Mouse (Mus musculus): ENCODE results near the gene Gm8104.
"Not testable (repeated sequence)": the region's sequence is repeated elsewhere in the genome, so short reads cannot be mapped to it uniquely, and the experiment has no call there.

GRCm38 (mm10) chr14:43084936-43085730, 15.3 kb upstream of the Gm8104 start:
- TF ChIP-seq POLR2A (IDR thresholded peaks at IDR 0.05; ENCODE audit: borderline replicate concordance, control insufficient read depth, low read depth, low read length); CTCF (IDR thresholded peaks at IDR 0.05; ENCODE audit: control insufficient read depth, insufficient read depth, low read length): not testable (repeated sequence)

Measured in bone marrow, adult 2 months (tissue).